Mouse (Mus musculus) megakaryocyte, adult 5-6 weeks (primary cell): Measurements from ENCODE around the gene Pip4p1. TPM values are rescaled to one million over a fixed set of nuclear protein-coding genes. Genes with fewer than 3 reads are reported as not detected.
"Not testable (repeated sequence)": the region's sequence is repeated elsewhere in the genome, so short reads cannot be mapped to it uniquely, and the experiment has no call there.

Experiments
- ATAC-seq: 2 replicates; pipeline ENCODE4 v1.8.0; 2016; ENCODE audit warnings: mild to moderate bottlenecking, inconsistent platforms; ENCODE audit not compliant: poor library complexity, severe bottlenecking
- total RNA-seq, 2 experiments: library from RNA; stranded (forward) in 1 of 2; stranded (reverse) in 1 of 2; fragments of 153-499, 151-499 nt in 1 of 2; fragments of 221-1000, 200-1000 nt in 1 of 2; gene quantifications; 2 replicates each; pipeline versions ENCODE4 v1.2.3 to v1.2.4; 2015 to 2017

Gene Pip4p1
- total RNA-seq, 2 experiments from 2014 or later: 38.5 to 118 TPM

GRCm38 (mm10) chr14:50943932-50944667 is 13.4 kb upstream of the Pip4p1 start, which contains the start of gene Gm49342:
Gene Gm49342 (plus strand): TSS chr14:50944517.
- ATAC-seq: peak; percentile 90

GRCm38 (mm10) chr14:50938940-50939339 is 8.3 kb upstream of the Pip4p1 start:
- peak; percentile 79 for ATAC-seq

GRCm38 (mm10) chr14:50938119-50938908 is 7.7 kb upstream of the Pip4p1 start:
- peak; percentile 33; the same call in 1 of the 2 replicates for ATAC-seq

- 0 out of 2 replicates have a peak, but pooled peaks have one; percentile 6 for ATAC-seq
Observed at GRCm38 (mm10) chr14:50936649-50937048, 6.0 kb upstream of the Pip4p1 start.

GRCm38 (mm10) chr14:50931493-50932020 is 901 bp upstream of the Pip4p1 start:
- peak; percentile 29; the same call in 1 of the 2 replicates for ATAC-seq

GRCm38 (mm10) chr14:50930377-50930753 is 291 bp downstream of the Pip4p1 start:
- peak; percentile 45 for ATAC-seq

- ATAC-seq: peak; percentile 17; the same call in 1 of the 2 replicates
Observed at GRCm38 (mm10) chr14:50929951-50930350, 705 bp downstream of the Pip4p1 start.

GRCm38 (mm10) chr14:50927366-50927765 is 3.3 kb downstream of the Pip4p1 start:
- ATAC-seq: no peak

- peak; percentile 20 for ATAC-seq
Observed at GRCm38 (mm10) chr14:50925111-50925920, 5.3 kb downstream of the Pip4p1 start.

- ATAC-seq: peak; percentile 86
Observed at GRCm38 (mm10) chr14:50924281-50925064, 6.2 kb downstream of the Pip4p1 start, which contains the start of the genes Osgep and Apex1. Gene Osgep (minus strand): TSS chr14:50924893. Gene Apex1 (plus strand): TSS chr14:50924968.

- ATAC-seq: not testable (repeated sequence)
Observed at GRCm38 (mm10) chr14:50923437-50923836, 7.2 kb downstream of the Pip4p1 start.

- no peak for ATAC-seq
Observed at GRCm38 (mm10) chr14:50911356-50911755, 19.3 kb downstream of the Pip4p1 start.

GRCm38 (mm10) chr14:50908126-50908525 is 22.5 kb downstream of the Pip4p1 start:
- no peak for ATAC-seq

- peak; percentile 72 for ATAC-seq
Observed at GRCm38 (mm10) chr14:50905327-50905726, 25.3 kb downstream of the Pip4p1 start.

GRCm38 (mm10) chr14:50904828-50905129 is 25.9 kb downstream of the Pip4p1 start:
- no peak for ATAC-seq

- ATAC-seq: peak; percentile 93
Observed at GRCm38 (mm10) chr14:50903973-50904827, 26.5 kb downstream of the Pip4p1 start.

- ATAC-seq: peak; percentile 65
Observed at GRCm38 (mm10) chr14:50897992-50898391, 32.7 kb downstream of the Pip4p1 start.

GRCm38 (mm10) chr14:50897374-50897765 is 33.3 kb downstream of the Pip4p1 start, which contains the start of gene Klhl33:
Gene Klhl33 (minus strand): TSS chr14:50897507.
- ATAC-seq: no peak
